Mouse (Mus musculus): Measurements from ENCODE around the gene Cct5. TPM values are rescaled to one million over a fixed set of nuclear protein-coding genes. Genes with fewer than 3 reads are reported as not detected.

Gene Cct5
- polyA plus RNA-seq, 1 experiment from 2014 or later, result 543 TPM

- no peak for ATAC-seq (replicated peaks)
- no peaks in the 10 kb centered on the region for H3K4me1 ChIP-seq
- WGBS, result 91% methylated on average over 2 of the region's 2 CpGs
These were observed 46.7 kb downstream of the Cct5 start for GRCm38 (mm10) chr15:31554855-31555254.

GRCm38 (mm10) chr15:31550381-31550780, 51.2 kb downstream of the Cct5 start:
- WGBS, result 68% methylated on average over 4 of the region's 4 CpGs

More at GRCm38 (mm10) chr15:31554855-31555254, 46.7 kb downstream of the Cct5 start:
- no peak overlapping the region for H3K4me2 ChIP-seq (replicated peaks)
- H3K27me3 ChIP-seq, result no peaks in the 10 kb centered on the region
- H3K36me3 ChIP-seq, result no peaks in the 10 kb centered on the region
- no peaks in the 10 kb centered on the region for H3K9me3 ChIP-seq
- no peak overlapping the region for H3K27ac ChIP-seq (replicated peaks)
- no peak overlapping the region for H3K9ac ChIP-seq (replicated peaks)
- no peak overlapping the region for H3K4me3 ChIP-seq

GRCm38 (mm10) chr15:31547421-31547820, 54.2 kb downstream of the Cct5 start:
- Histone ChIP-seq H3K27ac (replicated peaks) (no peak overlapping the region), H3K27me3 (no peaks in the 10 kb centered on the region), H3K4me3 (no peak overlapping the region), H3K9ac (replicated peaks) (no peak overlapping the region), H3K9me3 (no peaks in the 10 kb centered on the region), H3K4me2 (replicated peaks) (no peak overlapping the region), H3K36me3 (no peaks in the 10 kb centered on the region), H3K4me1 (peaks cover 3% of the 10 kb centered on the region)
- no peak for ATAC-seq (replicated peaks)
- 74% methylated on average over 5 of the region's 5 CpGs for WGBS

More at GRCm38 (mm10) chr15:31550381-31550780, 51.2 kb downstream of the Cct5 start:
- H3K27me3 ChIP-seq, result no peaks in the 10 kb centered on the region
- no peak overlapping the region for H3K4me3 ChIP-seq
- H3K4me2 ChIP-seq (replicated peaks), result no peak overlapping the region
- no peaks in the 10 kb centered on the region for H3K4me1 ChIP-seq
- no peak for ATAC-seq (replicated peaks)
- H3K27ac ChIP-seq (replicated peaks), result no peak overlapping the region
- no peaks in the 10 kb centered on the region for H3K36me3 ChIP-seq
- no peak overlapping the region for H3K9ac ChIP-seq (replicated peaks)
- H3K9me3 ChIP-seq, result no peaks in the 10 kb centered on the region

GRCm38 (mm10) chr15:31546291-31546690, 55.3 kb downstream of the Cct5 start:
- Histone ChIP-seq H3K27me3 (no peaks in the 10 kb centered on the region), H3K4me2 (replicated peaks) (no peak overlapping the region), H3K9me3 (no peaks in the 10 kb centered on the region), H3K27ac (replicated peaks) (no peak overlapping the region), H3K36me3 (no peaks in the 10 kb centered on the region), H3K4me1 (peaks cover 8% of the 10 kb centered on the region), H3K9ac (replicated peaks) (no peak overlapping the region), H3K4me3 (no peak overlapping the region)
- WGBS, result 80% methylated on average over 6 of the region's 6 CpGs
- ATAC-seq (replicated peaks), result no peak

GRCm38 (mm10) chr15:31545058-31545457, 56.5 kb downstream of the Cct5 start:
- ATAC-seq (replicated peaks), result no peak
- Histone ChIP-seq H3K36me3 (no peaks in the 10 kb centered on the region), H3K4me2 (replicated peaks) (no peak overlapping the region), H3K9ac (replicated peaks) (no peak overlapping the region), H3K9me3 (no peaks in the 10 kb centered on the region), H3K4me3 (no peak overlapping the region), H3K27me3 (no peaks in the 10 kb centered on the region), H3K27ac (replicated peaks) (no peak overlapping the region), H3K4me1 (peaks cover 8% of the 10 kb centered on the region)
- 73% methylated on average over 1 of the region's 1 CpGs for WGBS

- Histone ChIP-seq H3K4me1 (peaks cover 8% of the 10 kb centered on the region), H3K36me3 (no peaks in the 10 kb centered on the region), H3K27ac (replicated peaks) (no peak overlapping the region), H3K9ac (replicated peaks) (no peak overlapping the region), H3K27me3 (no peaks in the 10 kb centered on the region), H3K4me3 (no peak overlapping the region), H3K9me3 (no peaks in the 10 kb centered on the region), H3K4me2 (replicated peaks) (no peak overlapping the region)
- WGBS, result 5% methylated on average over 3 of the region's 3 CpGs
- ATAC-seq (replicated peaks), result no peak
These were observed 58.4 kb downstream of the Cct5 start for GRCm38 (mm10) chr15:31543246-31543645.

DNA sequence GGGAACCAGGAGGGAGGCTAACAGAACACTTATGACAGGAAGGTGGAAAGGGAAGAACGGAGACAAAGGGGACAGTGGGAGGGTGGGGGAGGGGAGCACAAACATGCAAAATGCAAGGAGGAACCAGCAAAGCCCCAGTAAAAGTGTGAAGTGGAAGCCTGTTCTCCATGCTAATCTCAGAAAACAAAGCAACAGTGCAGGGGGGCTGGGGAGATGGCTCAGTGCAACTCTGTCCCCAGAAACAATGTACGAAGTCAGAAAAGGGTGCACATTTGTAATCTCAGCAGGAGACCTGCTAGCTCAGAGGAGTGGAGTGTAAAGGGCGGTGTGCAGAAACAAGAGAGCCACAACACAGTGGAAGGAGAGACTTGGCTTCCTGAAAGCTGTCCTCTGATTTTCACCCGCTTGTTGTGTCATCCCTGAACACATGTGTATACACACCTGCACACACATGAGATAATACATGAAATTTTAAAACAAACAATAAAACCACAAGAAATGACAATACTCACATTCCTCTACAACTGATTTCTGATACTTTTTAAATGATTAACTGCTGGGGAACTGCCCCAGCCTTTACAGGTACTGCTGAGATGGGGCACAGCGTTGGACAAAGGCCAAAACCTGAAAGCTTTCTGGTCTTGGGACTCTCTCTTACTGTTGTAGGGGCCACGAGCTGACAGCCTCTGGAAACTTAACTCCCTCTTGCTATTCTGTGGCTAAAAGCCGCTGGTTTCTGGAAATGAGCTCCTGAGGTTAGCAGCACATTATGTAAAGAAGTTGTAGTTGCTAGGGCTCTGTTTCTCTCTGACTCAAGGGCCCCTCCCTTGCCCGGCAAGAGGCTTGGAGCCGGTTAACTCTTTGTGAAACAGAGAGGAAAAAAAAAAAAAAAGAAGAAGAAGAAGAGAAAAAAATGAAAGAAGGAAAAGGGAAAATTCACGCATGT, 59.3 kb downstream of the Cct5 start:
- Histone ChIP-seq H3K9ac (replicated peaks) (no peak overlapping the region), H3K27ac (replicated peaks) (no peak overlapping the region)
- ATAC-seq (replicated peaks), result no peak

More for the DNA sequence above, 59.3 kb downstream of the Cct5 start:
- Histone ChIP-seq H3K36me3 (no peaks in the 10 kb centered on the region), H3K9me3 (no peaks in the 10 kb centered on the region), H3K4me1 (peaks cover 8% of the 10 kb centered on the region), H3K4me3 (no peak overlapping the region), H3K27me3 (no peaks in the 10 kb centered on the region), H3K4me2 (replicated peaks) (no peak overlapping the region)
- 8% methylated on average over 10 of the region's 10 CpGs for WGBS

Other genes with a start within 250 kb of the Cct5 start
- 0.43 and 0.60 TPM in 2 replicates for gene Ankrd33b, start 234.1 kb downstream of the Cct5 start, polyA plus RNA-seq (2015; fragmentation: Nextera tagmentation; extraction: Ambion mirVana)
- 1.6 and 1.9 TPM in 2 replicates for gene Ropn1l, start 148.1 kb downstream of the Cct5 start, polyA plus RNA-seq (2015; fragmentation: Nextera tagmentation; extraction: Ambion mirVana)
- 77.5 and 81.1 TPM in 2 replicates for gene March6, start 70.8 kb downstream of the Cct5 start, polyA plus RNA-seq (2015; fragmentation: Nextera tagmentation; extraction: Ambion mirVana)
- 5.0 and 7.4 TPM in 2 replicates for gene Cmbl, start 36.4 kb downstream of the Cct5 start, polyA plus RNA-seq (2015; fragmentation: Nextera tagmentation; extraction: Ambion mirVana)
- 10.0 and 11.5 TPM in 2 replicates for gene Fam173b, start within 50 bp of the Cct5 start, polyA plus RNA-seq (2015; fragmentation: Nextera tagmentation; extraction: Ambion mirVana)